Mouse (Mus musculus): Measurements from ENCODE around the gene 1700030J22Rik. TPM values are rescaled to one million over a fixed set of nuclear protein-coding genes. Genes with fewer than 3 reads are reported as not detected.
A peak's percentile ranks its signal among the peaks of the same experiment; 100 is the strongest.

Gene 1700030J22Rik
- total and polyA plus RNA-seq, 3 experiments: 0.21 to 0.46 (median 0.35) TPM

GRCm38 (mm10) chr8:116951369-116951768 lies 27.4 kb downstream of the 1700030J22Rik start:
- Histone ChIP-seq H3K9me3 (replicated peaks; ENCODE audit: low read length) (no peaks in the 10 kb centered on the region), H3K36me3 (replicated peaks in 1 of 2; ENCODE audit: control insufficient read depth in 1 of 2, insufficient read depth in 1 of 2, low read length in 1 of 2) (peaks cover 31 to 57% of the 10 kb centered on the region in 2 experiments), H3K4me1 (ENCODE audit: control insufficient read depth in 1 of 2, insufficient read depth in 2 of 2) (peaks cover 5 to 49% of the 10 kb centered on the region in 2 experiments), H3K4me2 (ENCODE audit: insufficient read depth, low read depth, poor library complexity, severe bottlenecking) (no peak overlapping the region), H3K79me2 (replicated peaks; ENCODE audit: control insufficient read depth, extremely low read depth, insufficient read depth, poor library complexity, severe bottlenecking) (peaks cover 22% of the 10 kb centered on the region), H3K27me3 (replicated peaks) (no peaks in the 10 kb centered on the region), H3K27ac (ENCODE audit: insufficient read depth, low read depth) (no peak overlapping the region), H3K4me3 (replicated peaks in 1 of 3; ENCODE audit: low read depth in 2 of 3, low read length in 2 of 3, poor library complexity in 1 of 3) (no peak overlapping the region), H3K9ac (ENCODE audit: insufficient read depth, low read depth) (no peak overlapping the region)
- no peak for DNase-seq (ENCODE audit: extremely low read depth)
- dilution Hi-C loops (cut with MboI; ENCODE audit: extremely low pct_ligation_motif_present, extremely low pct_unique_long_range_greater_than_20kb, low sequenced_read_pairs) (no loop called here), in situ Hi-C loops (cut with MboI; ENCODE audit: low pct_ligation_motif_present, low pct_unique_long_range_greater_than_20kb, low sequenced_read_pairs) (no loop called here)
- no peak for TF ChIP-seq ETS1 (conservative IDR thresholded peaks at IDR 0.05; ENCODE audit: low read depth, low read length)
- no peak for TF ChIP-seq POLR2AphosphoS2 (IDR thresholded peaks at IDR 0.05; ENCODE audit: low read depth, low read length)
- no peak for TF ChIP-seq MAZ (IDR thresholded peaks at IDR 0.05; ENCODE audit: low read depth, low read length)
- TF ChIP-seq TBP (conservative IDR thresholded peaks at IDR 0.05; ENCODE audit: low read depth, low read length): no peak
- no peak for TF ChIP-seq UBTF (IDR thresholded peaks at IDR 0.05; ENCODE audit: low read depth, low read length)
- no peak for TF ChIP-seq CHD1 (IDR thresholded peaks at IDR 0.05; ENCODE audit: low read depth, low read length)
- no peak for TF ChIP-seq MAFK (IDR thresholded peaks at IDR 0.05; ENCODE audit: insufficient replicate concordance, low read length)
- no peak for TF ChIP-seq MAX (IDR thresholded peaks at IDR 0.05; ENCODE audit: low read length)
- no peak for TF ChIP-seq MEF2A (IDR thresholded peaks at IDR 0.05; ENCODE audit: borderline replicate concordance, low read depth, low read length)
- TF ChIP-seq ELF1 (IDR thresholded peaks at IDR 0.05; ENCODE audit: low read depth, low read length): no peak
- no peak for TF ChIP-seq TCF12 (IDR thresholded peaks at IDR 0.05; ENCODE audit: low read depth, low read length)
- TF ChIP-seq GABPA (IDR thresholded peaks at IDR 0.05; ENCODE audit: insufficient replicate concordance, low read depth, low read length): no peak
- no peak for TF ChIP-seq USF1 (IDR thresholded peaks at IDR 0.05; ENCODE audit: low read depth, low read length)

DNA sequence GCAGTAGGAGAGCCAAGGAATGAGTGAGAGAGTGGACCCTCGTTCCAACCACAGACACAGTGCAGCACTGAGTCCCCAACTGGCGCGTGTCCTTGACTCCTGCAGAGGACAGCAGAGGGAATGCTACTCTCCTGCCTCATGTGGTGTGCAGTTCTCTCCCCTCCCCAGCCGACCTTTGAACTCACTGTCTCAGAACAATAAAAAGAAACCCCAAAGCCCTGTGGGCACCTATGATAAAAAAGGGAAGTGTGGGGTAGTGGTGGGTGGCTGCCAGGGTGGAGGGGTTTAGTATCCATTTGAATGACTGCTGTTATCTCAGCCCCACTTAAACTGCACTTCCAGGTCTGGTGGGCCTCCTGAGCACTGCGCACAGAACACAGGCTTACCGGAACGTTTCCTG lies 31.2 kb downstream of the 1700030J22Rik start:
- peaks cover 11 to 66% of the 10 kb centered on the region in 2 experiments for H3K4me1 ChIP-seq (ENCODE audit: control insufficient read depth in 1 of 2, insufficient read depth in 2 of 2)
- in situ Hi-C loops (cut with MboI; ENCODE audit: low pct_ligation_motif_present, low pct_unique_long_range_greater_than_20kb, low sequenced_read_pairs): no loop called here
- peak overlapping the region; percentile 98 for H3K4me2 ChIP-seq (ENCODE audit: insufficient read depth, low read depth, poor library complexity, severe bottlenecking)
- dilution Hi-C loops (cut with MboI; ENCODE audit: extremely low pct_ligation_motif_present, extremely low pct_unique_long_range_greater_than_20kb, low sequenced_read_pairs): no loop called here
- H3K27me3 ChIP-seq (replicated peaks): no peaks in the 10 kb centered on the region
- peak overlapping the region in 2 of 3 experiments; percentile 30 to 45 for H3K4me3 ChIP-seq (replicated peaks in 1 of 3; ENCODE audit: low read depth in 2 of 3, low read length in 2 of 3, poor library complexity in 1 of 3)
- H3K9me3 ChIP-seq (replicated peaks; ENCODE audit: low read length): no peaks in the 10 kb centered on the region
- peak; percentile 48 for DNase-seq (ENCODE audit: extremely low read depth)
- TF ChIP-seq JUND (conservative IDR thresholded peaks at IDR 0.05; ENCODE audit: low read depth, low read length) (no peak), RAD21 (IDR thresholded peaks at IDR 0.05; ENCODE audit: low read depth, low read length) (no peak), GABPA (IDR thresholded peaks at IDR 0.05; ENCODE audit: insufficient replicate concordance, low read depth, low read length) (no peak), MXI1 (IDR thresholded peaks at IDR 0.05; ENCODE audit: low read depth, low read length) (no peak), UBTF (IDR thresholded peaks at IDR 0.05; ENCODE audit: low read depth, low read length) (no peak), ZMIZ1 (IDR thresholded peaks at IDR 0.05; ENCODE audit: low read depth, low read length) (no peak), NELFE (IDR thresholded peaks at IDR 0.05; ENCODE audit: low read depth, low read length) (no peak), MAZ (IDR thresholded peaks at IDR 0.05; ENCODE audit: low read depth, low read length) (no peak), E2F4 (IDR thresholded peaks at IDR 0.05; ENCODE audit: insufficient replicate concordance, low read depth, low read length) (no peak), CHD1 (IDR thresholded peaks at IDR 0.05; ENCODE audit: low read depth, low read length) (no peak), RCOR1 (conservative IDR thresholded peaks at IDR 0.05; ENCODE audit: low read depth, low read length) (no peak), EP300 (IDR thresholded peaks at IDR 0.05; ENCODE audit: low read length) (no peak), ELF1 (IDR thresholded peaks at IDR 0.05; ENCODE audit: low read depth, low read length) (no peak), TCF12 (IDR thresholded peaks at IDR 0.05; ENCODE audit: low read depth, low read length) (no peak), CHD2 (IDR thresholded peaks at IDR 0.05; ENCODE audit: low read length) (no peak), MAFK (IDR thresholded peaks at IDR 0.05; ENCODE audit: insufficient replicate concordance, low read length) (no peak), NRF1 (IDR thresholded peaks at IDR 0.05; ENCODE audit: low read depth, low read length) (no peak)
- peak overlapping the region; percentile 78 for H3K27ac ChIP-seq (ENCODE audit: insufficient read depth, low read depth)
- peak overlapping the region; percentile 10 for H3K9ac ChIP-seq (ENCODE audit: insufficient read depth, low read depth)
- H3K36me3 ChIP-seq (replicated peaks in 1 of 2; ENCODE audit: control insufficient read depth in 1 of 2, insufficient read depth in 1 of 2, low read length in 1 of 2): peaks cover 5 to 20% of the 10 kb centered on the region in 2 experiments
- H3K79me2 ChIP-seq (replicated peaks; ENCODE audit: control insufficient read depth, extremely low read depth, insufficient read depth, poor library complexity, severe bottlenecking): peaks cover 51% of the 10 kb centered on the region
